Mouse (Mus musculus): ENCODE results near the gene Ptgs2. TPM values are rescaled to one million over a fixed set of nuclear protein-coding genes. Genes with fewer than 3 reads are reported as not detected.

Ptgs2 gene
- not detected for polyA plus RNA-seq (2014; fragmentation: Illumina TruSeq; extraction: RNeasy Lipid Tissue Mini Kit (QIAGEN cat#74804); ENCODE audit: low read depth, low replicate concordance)

GRCm38 (mm10) chr1:150099790-150100333 is at the start of gene Ptgs2:
Gene Ptgs2 (plus strand): TSS chr1:150100031.

Other genes with a start within 250 kb of the Ptgs2 start
- gene Pla2g4a, start 138.7 kb upstream of the Ptgs2 start, polyA plus RNA-seq (2014; fragmentation: Illumina TruSeq; extraction: RNeasy Lipid Tissue Mini Kit (QIAGEN cat#74804); ENCODE audit: low read depth, low replicate concordance): 3.2 TPM
- not detected for gene Pdc, start 219.4 kb downstream of the Ptgs2 start, polyA plus RNA-seq (2014; fragmentation: Illumina TruSeq; extraction: RNeasy Lipid Tissue Mini Kit (QIAGEN cat#74804); ENCODE audit: low read depth, low replicate concordance)